Mouse (Mus musculus) hindbrain, embryonic 10.5 days (tissue): ENCODE data around the gene Vmo1. TPM values are rescaled to one million over a fixed set of nuclear protein-coding genes. Genes with fewer than 3 reads are reported as not detected.

Experiments
- DNase-seq: peaks from one replicate; pipeline ENCODE4 v3.0.0-alpha.2; 2017; ENCODE audit warnings: low spot score
- H3K27ac ChIP-seq: fragments of 300-500 bp; sonication (generic); 2 replicates; pipeline ENCODE4 v1.5.1; 2016; ENCODE audit warnings: mild to moderate bottlenecking, moderate library complexity
- H3K27me3 ChIP-seq: fragments of 300-500 bp; sonication (generic); 2 replicates; pipeline ENCODE4 v1.6.1; 2016; ENCODE audit warnings: mild to moderate bottlenecking; ENCODE audit not compliant: poor library complexity, insufficient read depth, severe bottlenecking
- H3K36me3 ChIP-seq: fragments of 300-500 bp; sonication (generic); 2 replicates; pipeline ENCODE4 v1.6.1; 2016; ENCODE audit warnings: mild to moderate bottlenecking, moderate library complexity
- H3K4me1 ChIP-seq: fragments of 300-500 bp; sonication (generic); replicated peaks from 2 replicates; pipeline ENCODE4 v1.6.1; 2016; ENCODE audit warnings: mild to moderate bottlenecking
- H3K4me3 ChIP-seq: fragments of 300-500 bp; sonication (generic); 2 replicates; pipeline ENCODE4 v1.5.1; 2016; ENCODE audit warnings: mild to moderate bottlenecking, moderate library complexity
- H3K9me3 ChIP-seq: fragments of 300-500 bp; sonication (generic); 2 replicates; pipeline ENCODE4 v1.6.1; 2016; ENCODE audit warnings: mild to moderate bottlenecking, moderate library complexity
- WGBS: fragments of 180-500 bp; shearing (Covaris S2); methylation state at CpG from one replicate; pipeline ENCODE4 v1.1.7; 2016; 5-methylcytosine and 5-hydroxymethylcytosine counted together
- polyA plus RNA-seq: library from polyadenylated mRNA; unstranded; fragments of >200 nt; fragmentation: Nextera tagmentation; extraction: Ambion mirVana; gene quantifications from 2 replicates; pipeline ENCODE4 v1.2.1, GENCODE M21; 2016

Vmo1 gene
- polyA plus RNA-seq, 1 experiment from 2014 or later, result not detected

GRCm38 (mm10) chr11:70513520-70513919 is 896 bp downstream of the Vmo1 start:
- H3K4me3 ChIP-seq, result no peak overlapping the region
- 51% methylated on average over 11 of the region's 11 CpGs for WGBS
- peaks cover 22% of the 10 kb centered on the region; the same call in 1 of the 2 replicates for H3K27me3 ChIP-seq
- H3K27ac ChIP-seq, result peak overlapping the region; percentile 12; the same call in 1 of the 2 replicates
- DNase-seq, result no peak
- peaks cover 26% of the 10 kb centered on the region for H3K4me1 ChIP-seq
- no peaks in the 10 kb centered on the region for H3K36me3 ChIP-seq
- no peaks in the 10 kb centered on the region for H3K9me3 ChIP-seq

- WGBS, result 78% methylated on average over 7 of the region's 7 CpGs
- Histone ChIP-seq H3K27ac (no peak overlapping the region), H3K4me1 (peaks cover 26% of the 10 kb centered on the region), H3K27me3 (peaks cover 24% of the 10 kb centered on the region; the same call in 1 of the 2 replicates), H3K9me3 (no peaks in the 10 kb centered on the region), H3K36me3 (no peaks in the 10 kb centered on the region), H3K4me3 (no peak overlapping the region)
- no peak for DNase-seq
Measured at GRCm38 (mm10) chr11:70512709-70513342, 1.6 kb downstream of the Vmo1 start.

GRCm38 (mm10) chr11:70511825-70512224 is 2.6 kb downstream of the Vmo1 start:
- peaks cover 24% of the 10 kb centered on the region; the same call in 1 of the 2 replicates for H3K27me3 ChIP-seq
- H3K4me3 ChIP-seq, result no peak overlapping the region
- no peak for DNase-seq
- WGBS, result 85% methylated on average over 7 of the region's 7 CpGs
- no peaks in the 10 kb centered on the region for H3K9me3 ChIP-seq
- H3K27ac ChIP-seq, result no peak overlapping the region
- peaks cover 26% of the 10 kb centered on the region for H3K4me1 ChIP-seq
- no peaks in the 10 kb centered on the region for H3K36me3 ChIP-seq

GRCm38 (mm10) chr11:70511242-70511641 is 3.2 kb downstream of the Vmo1 start:
- H3K4me1 ChIP-seq, result peaks cover 26% of the 10 kb centered on the region
- H3K9me3 ChIP-seq, result no peaks in the 10 kb centered on the region
- 74% methylated on average over 2 of the region's 2 CpGs for WGBS
- no peak for DNase-seq
- H3K27me3 ChIP-seq, result peaks cover 24% of the 10 kb centered on the region; the same call in 1 of the 2 replicates
- H3K36me3 ChIP-seq, result no peaks in the 10 kb centered on the region
- no peak overlapping the region for H3K27ac ChIP-seq
- no peak overlapping the region for H3K4me3 ChIP-seq

- no peak overlapping the region for H3K27ac ChIP-seq
- H3K9me3 ChIP-seq, result no peaks in the 10 kb centered on the region
- H3K27me3 ChIP-seq, result peaks cover 32% of the 10 kb centered on the region
- WGBS, result 9% methylated on average over 19 of the region's 19 CpGs
- H3K4me1 ChIP-seq, result peaks cover 26% of the 10 kb centered on the region
- H3K4me3 ChIP-seq, result peak overlapping the region; percentile 28
- no peaks in the 10 kb centered on the region for H3K36me3 ChIP-seq
- DNase-seq, result peak; percentile 55
Measured at GRCm38 (mm10) chr11:70509753-70510564, 4.5 kb downstream of the Vmo1 start.

GRCm38 (mm10) chr11:70506962-70507515 is 7.4 kb downstream of the Vmo1 start:
- 74% methylated on average over 7 of the region's 7 CpGs for WGBS
- no peaks in the 10 kb centered on the region for H3K9me3 ChIP-seq
- no peak for DNase-seq
- H3K4me1 ChIP-seq, result peaks cover 14% of the 10 kb centered on the region
- no peaks in the 10 kb centered on the region for H3K36me3 ChIP-seq
- peaks cover 30% of the 10 kb centered on the region for H3K27me3 ChIP-seq
- H3K27ac ChIP-seq, result no peak overlapping the region
- no peak overlapping the region for H3K4me3 ChIP-seq

GRCm38 (mm10) chr11:70506385-70506784 is 8.0 kb downstream of the Vmo1 start:
- 28% methylated on average over 4 of the region's 4 CpGs for WGBS
- Histone ChIP-seq H3K9me3 (no peaks in the 10 kb centered on the region), H3K27ac (no peak overlapping the region), H3K4me1 (peaks cover 14% of the 10 kb centered on the region), H3K27me3 (peaks cover 30% of the 10 kb centered on the region), H3K4me3 (no peak overlapping the region), H3K36me3 (no peaks in the 10 kb centered on the region)
- peak; percentile 55 for DNase-seq

GRCm38 (mm10) chr11:70504970-70505369 is 9.4 kb downstream of the Vmo1 start, which contains the start of gene Tm4sf5:
Gene Tm4sf5 (plus strand): TSS chr11:70505244.
- Histone ChIP-seq H3K27me3 (peaks cover 25% of the 10 kb centered on the region), H3K9me3 (no peaks in the 10 kb centered on the region), H3K4me1 (peaks cover 6% of the 10 kb centered on the region), H3K36me3 (no peaks in the 10 kb centered on the region), H3K4me3 (no peak within 1 kb of the TSS), H3K27ac (no peak within 1 kb of the TSS)
- no peak for DNase-seq
- 73% methylated on average over 9 of the region's 9 CpGs for WGBS

- Histone ChIP-seq H3K27me3 (peaks cover 8% of the 10 kb centered on the region; the same call in 1 of the 2 replicates), H3K36me3 (no peaks in the 10 kb centered on the region), H3K27ac (no peak overlapping the region), H3K4me3 (no peak overlapping the region), H3K4me1 (no peaks in the 10 kb centered on the region), H3K9me3 (no peaks in the 10 kb centered on the region)
- no peak for DNase-seq
- 79% methylated on average over 3 of the region's 3 CpGs for WGBS
Measured at GRCm38 (mm10) chr11:70502018-70502417, 12.4 kb downstream of the Vmo1 start.

- no peak overlapping the region for H3K4me3 ChIP-seq
- H3K4me1 ChIP-seq, result no peaks in the 10 kb centered on the region
- 91% methylated on average over 1 of the region's 1 CpGs for WGBS
- H3K36me3 ChIP-seq, result no peaks in the 10 kb centered on the region
- peaks cover 6% of the 10 kb centered on the region; the same call in 1 of the 2 replicates for H3K27me3 ChIP-seq
- H3K27ac ChIP-seq, result no peak overlapping the region
- no peaks in the 10 kb centered on the region for H3K9me3 ChIP-seq
- no peak for DNase-seq
Measured at GRCm38 (mm10) chr11:70500476-70500812, 14.0 kb downstream of the Vmo1 start.

- H3K36me3 ChIP-seq, result no peaks in the 10 kb centered on the region
- no peaks in the 10 kb centered on the region for H3K27me3 ChIP-seq
- no peaks in the 10 kb centered on the region for H3K9me3 ChIP-seq
- no peak overlapping the region for H3K27ac ChIP-seq
- WGBS, result 77% methylated on average over 14 of the region's 14 CpGs
- no peak overlapping the region for H3K4me3 ChIP-seq
- no peak for DNase-seq
- H3K4me1 ChIP-seq, result no peaks in the 10 kb centered on the region
Measured at GRCm38 (mm10) chr11:70499566-70500475, 14.6 kb downstream of the Vmo1 start.

GRCm38 (mm10) chr11:70489684-70490083 is 24.7 kb downstream of the Vmo1 start:
- Histone ChIP-seq H3K36me3 (no peaks in the 10 kb centered on the region), H3K4me1 (no peaks in the 10 kb centered on the region), H3K9me3 (no peaks in the 10 kb centered on the region), H3K4me3 (no peak overlapping the region), H3K27ac (no peak overlapping the region), H3K27me3 (no peaks in the 10 kb centered on the region)
- DNase-seq, result no peak
- 88% methylated on average over 6 of the region's 6 CpGs for WGBS
